Mouse (Mus musculus) urinary bladder, adult 2 months (tissue): ENCODE results near the gene Ubap1. TPM values are rescaled to one million over a fixed set of nuclear protein-coding genes. Genes with fewer than 3 reads are reported as not detected.

Source experiments
- DNase-seq: peaks from one replicate; pipeline ENCODE4 v3.0.0; 2022; ENCODE audit warnings: low spot score
- polyA plus RNA-seq: library from polyadenylated mRNA; depleted of rRNA; stranded (reverse); fragments of >200 nt; gene quantifications from 2 replicates; pipeline ENCODE4 v1.2.3, GENCODE M21; 2012; rRNA removed

Ubap1 gene
- polyA plus RNA-seq, 1 experiment: 47.2 TPM

- no peak for DNase-seq
Measured at GRCm38 (mm10) chr4:41416966-41417365, 68.2 kb downstream of the Ubap1 start.

GRCm38 (mm10) chr4:41438931-41439330 is 90.1 kb downstream of the Ubap1 start:
- DNase-seq: no peak

Other genes with a start within 250 kb of the Ubap1 start
- gene Nol6, start 224.5 kb upstream of the Ubap1 start, polyA plus RNA-seq: 25.9 and 29.9 TPM in 2 replicates
- gene Ube2r2, start 213.3 kb upstream of the Ubap1 start, polyA plus RNA-seq: 217 and 240 TPM in 2 replicates
- 19.0 and 30.8 TPM in 2 replicates for gene Ubap2, start 73.9 kb upstream of the Ubap1 start, polyA plus RNA-seq
- gene Dcaf12, start 34.1 kb upstream of the Ubap1 start, polyA plus RNA-seq: 37.1 and 38.5 TPM in 2 replicates
- 0.53 and 0.61 TPM in 2 replicates for gene Kif24, start 115.9 kb downstream of the Ubap1 start, polyA plus RNA-seq
- gene Nudt2, start 116.2 kb downstream of the Ubap1 start, polyA plus RNA-seq: 29.5 and 34.6 TPM in 2 replicates
- gene AI464131, start 154.1 kb downstream of the Ubap1 start, polyA plus RNA-seq: 8.0 and 11.4 TPM in 2 replicates
- 0.10 and 0.22 TPM in 2 replicates for gene 1110017D15Rik, start 168.3 kb downstream of the Ubap1 start, polyA plus RNA-seq
- 20.9 and 21.3 TPM in 2 replicates for gene Fam219a, start 220.5 kb downstream of the Ubap1 start, polyA plus RNA-seq
- 85.3 and 93.8 TPM in 2 replicates for gene Dnaic1, start 220.8 kb downstream of the Ubap1 start, polyA plus RNA-seq